Mouse (Mus musculus): Measurements from ENCODE around the gene Klre1. TPM values are rescaled to one million over a fixed set of nuclear protein-coding genes. Genes with fewer than 3 reads are reported as not detected.
"Not testable (repeated sequence)": the region's sequence is repeated elsewhere in the genome, so short reads cannot be mapped to it uniquely, and the experiment has no call there.

Klre1 gene
- total RNA-seq, 2 experiments from 2014 or later: not detected

DNA sequence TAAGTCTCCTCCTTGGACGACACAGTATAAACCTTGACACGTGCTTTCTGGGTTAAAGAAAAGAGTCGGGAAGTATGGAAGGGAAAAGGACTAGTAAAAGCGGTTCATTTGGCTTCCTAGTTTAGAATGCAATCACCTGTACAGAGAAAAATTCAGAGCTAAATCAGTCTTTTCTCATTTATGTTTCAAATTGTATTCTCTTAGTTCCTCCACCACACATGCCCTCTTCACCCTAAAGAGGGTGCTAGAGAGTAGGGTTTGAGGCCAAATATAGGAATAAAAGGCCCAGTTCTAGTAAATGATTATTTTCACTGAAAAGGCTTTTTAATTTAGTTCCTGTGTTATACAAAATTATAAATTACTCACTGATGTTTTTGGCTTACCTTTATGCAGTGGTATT, 3.6 kb downstream of the Klre1 start:
- DNase-seq: no peak
- intact Hi-C loops (cut with DNase I; ENCODE audit: low total_unique reads): no loop called here

DNA sequence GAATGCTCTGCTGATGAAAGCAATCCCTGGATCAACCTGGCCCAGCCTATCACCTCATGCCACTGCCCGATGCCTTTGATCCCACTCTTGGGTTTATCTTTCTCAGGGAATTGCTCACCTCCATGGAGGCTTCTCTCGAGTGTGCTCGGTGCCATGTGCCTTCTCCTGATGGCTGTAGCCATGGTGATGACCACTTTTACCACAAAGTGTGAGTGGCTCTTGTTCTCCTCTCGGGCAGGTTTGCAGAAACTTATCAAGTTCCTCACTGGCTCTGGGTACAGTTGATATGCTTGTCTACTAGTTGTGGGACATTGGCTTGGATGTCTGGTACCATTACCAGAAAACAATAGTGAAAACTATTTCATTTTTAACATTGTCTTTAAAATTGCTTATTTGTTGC, 4.2 kb downstream of the Klre1 start:
- no peak for DNase-seq
- intact Hi-C loops (cut with DNase I; ENCODE audit: low total_unique reads): no loop called here

DNA sequence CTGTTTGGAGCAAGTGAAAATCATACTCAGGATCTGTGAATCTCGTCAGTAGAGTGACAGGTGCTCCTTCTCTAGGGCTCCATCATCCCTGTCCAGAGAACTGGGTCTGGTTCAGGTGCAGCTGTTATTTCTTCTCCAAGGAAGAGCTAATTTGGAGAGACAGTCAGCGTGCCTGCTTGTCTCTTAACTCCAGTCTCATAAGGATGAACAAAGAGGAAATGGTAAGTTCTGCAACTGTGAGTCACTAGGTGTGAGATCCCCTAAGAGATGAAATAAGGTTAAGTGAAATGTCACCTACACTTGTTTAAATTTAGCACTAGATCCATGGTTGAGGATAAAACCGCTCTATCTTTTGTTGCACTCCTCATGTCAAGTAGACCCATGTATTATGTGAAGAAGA, 5.3 kb downstream of the Klre1 start:
- intact Hi-C loops (cut with DNase I; ENCODE audit: low total_unique reads): no loop called here
- no peak for DNase-seq

DNA sequence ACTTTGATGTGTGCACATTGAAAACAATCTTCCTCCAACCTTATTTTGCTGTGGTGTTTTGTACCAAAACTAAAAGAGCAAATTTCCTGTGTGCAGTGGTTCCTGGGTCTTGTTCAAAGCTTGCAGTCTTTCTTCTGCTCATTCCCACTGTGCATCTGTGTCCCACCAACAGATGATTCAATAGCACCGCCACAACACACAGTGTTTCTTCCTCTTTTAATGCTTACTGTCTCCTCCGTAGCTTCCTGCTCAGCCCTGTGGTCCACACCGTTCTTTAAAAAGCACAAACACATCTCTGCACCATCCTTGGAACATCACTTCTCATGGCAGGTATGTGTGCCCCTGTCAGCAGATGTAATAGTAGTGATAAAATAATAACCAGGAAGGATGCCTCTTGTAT, 13.8 kb downstream of the Klre1 start, which contains the start of gene Klrd1:
TSS of gene Klrd1 (plus strand) at position 275 of the 400 bp plus-strand sequence.
- intact Hi-C loops (cut with DNase I; ENCODE audit: low total_unique reads): no loop called here
- DNase-seq: no peak

DNA sequence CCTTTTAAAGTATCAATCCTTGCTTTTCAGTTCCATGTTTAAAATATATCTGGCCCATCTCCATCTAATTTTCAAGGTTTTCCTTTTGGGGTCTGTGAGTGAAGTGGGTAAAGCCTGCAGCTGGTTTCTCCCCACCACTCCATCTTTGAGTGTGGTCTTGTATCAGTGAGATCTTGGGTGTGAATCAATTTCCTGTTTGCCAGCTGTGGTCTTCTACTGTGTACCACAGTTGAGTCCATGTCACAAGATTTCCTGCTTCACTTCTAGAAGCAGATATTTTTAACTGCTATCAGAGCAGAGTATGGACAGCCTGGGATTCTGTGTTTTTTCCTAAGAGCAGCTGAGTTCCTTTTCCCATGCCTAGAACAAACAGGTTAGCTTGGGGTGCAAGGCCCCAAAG, 30.7 kb downstream of the Klre1 start:
- no peak for DNase-seq
- intact Hi-C loops (cut with DNase I; ENCODE audit: low total_unique reads): no loop called here

DNA sequence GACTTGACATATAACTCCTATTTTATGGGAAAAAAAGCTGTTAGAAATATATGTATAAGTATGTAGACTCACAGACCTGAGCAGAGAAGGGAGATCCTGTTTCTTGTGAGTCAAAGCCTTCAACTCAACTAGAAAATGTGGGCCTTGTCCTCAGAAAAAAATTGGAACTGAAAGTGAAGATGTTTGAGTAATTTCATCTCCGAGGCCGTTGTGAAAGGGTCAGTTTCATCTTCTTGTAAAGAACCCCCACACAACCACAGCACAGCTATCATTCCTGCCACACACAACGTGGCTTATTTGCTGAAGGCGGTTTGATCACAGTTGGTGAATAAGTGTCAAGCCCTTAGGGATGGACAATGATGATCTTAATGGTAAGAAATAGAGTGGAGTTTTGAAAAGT, 46.0 kb downstream of the Klre1 start, which contains the start of gene Klrk1:
TSS of gene Klrk1 (minus strand) at position 130 of the 400 bp plus-strand sequence.
- intact Hi-C loops (cut with DNase I; ENCODE audit: low total_unique reads): no loop called here
- DNase-seq: no peak

DNA sequence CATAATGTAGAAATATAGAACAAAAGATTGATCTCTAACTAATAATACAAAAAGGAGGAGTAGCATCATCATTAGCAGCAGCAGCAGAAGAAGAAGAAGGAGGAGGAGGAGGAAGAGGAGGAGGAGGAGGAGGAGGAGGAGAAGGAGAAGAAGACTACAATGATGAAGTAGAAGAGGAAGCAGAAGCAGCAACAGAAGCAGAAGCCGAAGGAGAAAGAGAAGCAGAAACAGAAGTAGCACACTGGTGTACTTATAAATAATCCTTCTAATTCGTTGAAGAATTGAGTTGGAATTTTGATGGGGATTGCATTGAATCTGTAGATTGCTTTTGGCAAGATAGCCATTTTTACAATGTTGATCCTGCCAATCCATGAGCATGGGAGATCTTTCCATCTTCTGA, 53.3 kb downstream of the Klre1 start:
- DNase-seq; intact Hi-C loops (cut with DNase I; ENCODE audit: low total_unique reads): not testable (repeated sequence)

Other genes with a start within 250 kb of the Klre1 start
- gene 4922502D21Rik, start 246.1 kb upstream of the Klre1 start, total RNA-seq (2021): not detected
- under 1 TPM in 1 of 2 experiments, not detected in 1; 0.10 TPM for gene Clec12a, start 235.2 kb upstream of the Klre1 start, total RNA-seq (2021)
- not detected for gene Clec12b, start 192.0 kb upstream of the Klre1 start, total RNA-seq (2021)
- gene Clec1b, start 180.6 kb upstream of the Klre1 start, total RNA-seq (2021): under 1 TPM in 1 of 2 experiments, not detected in 1; 0.35 TPM
- not detected for gene Clec9a, start 169.0 kb upstream of the Klre1 start, total RNA-seq (2021)
- gene Clec1a, start 125.9 kb upstream of the Klre1 start, total RNA-seq (2021): 1 to 10 TPM; 3.5 to 4.5 TPM
- not detected for gene Olr1, start 70.7 kb upstream of the Klre1 start, total RNA-seq (2021)
- gene Tmem52b, start 65.3 kb upstream of the Klre1 start, total RNA-seq (2021): not detected
- gene Gabarapl1, start 44.7 kb upstream of the Klre1 start, total RNA-seq (2021): 10 to 100 TPM; 27.8 to 35.4 TPM
- not detected for gene Klrd1, start 13.9 kb downstream of the Klre1 start, total RNA-seq (2021)
- gene Klrk1, start 46.0 kb downstream of the Klre1 start, total RNA-seq (2021): not detected
- not detected for gene Klrc3, start 65.4 kb downstream of the Klre1 start, total RNA-seq (2021)
- gene Klrc2, start 82.8 kb downstream of the Klre1 start, total RNA-seq (2021): not detected
- not detected for gene Klrc1, start 101.1 kb downstream of the Klre1 start, total RNA-seq (2021)
- gene Klri1, start 139.2 kb downstream of the Klre1 start, total RNA-seq (2021): not detected
- not detected for gene Klri2, start 162.6 kb downstream of the Klre1 start, total RNA-seq (2021)
- gene Gm156, start 206.4 kb downstream of the Klre1 start, total RNA-seq (2021): not detected